Mouse (Mus musculus) CH12.LX (cell line): ENCODE results near the gene Gpx7.

Experiments
- CHD2 ChIP-seq: IDR thresholded peaks from 2 replicates; pipeline ENCODE4 v1.6.1; 2011; ENCODE audit warnings: low read length, improper control_type of control experiment
- CTCF ChIP-seq, 2 experiments: IDR thresholded peaks in 1 of 2; conservative IDR thresholded peaks in 1 of 2; 2 replicates each; pipeline ENCODE4 v1.5.1; 2011 to 2012; ENCODE audit warnings: low read depth in 2 of 2, low read length in 2 of 2, improper control_type of control experiment in 1 of 2, inconsistent platforms in 1 of 2, mild to moderate bottlenecking in 1 of 2, moderate library complexity in 1 of 2
- EP300 ChIP-seq: IDR thresholded peaks from 2 replicates; pipeline ENCODE4 v1.6.1; 2011; ENCODE audit warnings: low read length, improper control_type of control experiment
- MEF2A ChIP-seq: IDR thresholded peaks from 2 replicates; pipeline ENCODE4 v1.6.1; 2014; ENCODE audit warnings: low read depth, mild to moderate bottlenecking, inconsistent platforms, low read length, improper control_type of control experiment, borderline replicate concordance

- TF ChIP-seq EP300 (no peak), CTCF (conservative IDR thresholded peaks at IDR 0.05 in 1 of 2, IDR thresholded peaks at IDR 0.05 in 1 of 2; ENCODE audit: low read depth in 2 of 2, low read length in 2 of 2) (no peak), CHD2 (no peak), MEF2A (no peak)
Measured at GRCm38 (mm10) chr4:108430656-108431560, 24.1 kb upstream of the Gpx7 start.
